Mouse (Mus musculus) liver, embryonic 14.5 days (tissue): ENCODE measurements around the gene Lamc1.
"Not testable (repeated sequence)": the region's sequence is repeated elsewhere in the genome, so short reads cannot be mapped to it uniquely, and the experiment has no call there.

Source experiments
- CTCF ChIP-seq: IDR thresholded peaks from 2 replicates; pipeline ENCODE4 v1.5.1; 2016; ENCODE audit warnings: antibody characterized with exemption, low read depth, control low read depth
- EP300 ChIP-seq: IDR thresholded peaks from 2 replicates; pipeline ENCODE4 v1.6.1; 2016; ENCODE audit warnings: antibody characterized with exemption, low read depth

- TF ChIP-seq CTCF, EP300: not testable (repeated sequence)
Measured at GRCm38 (mm10) chr1:153297774-153298363, 34.7 kb downstream of the Lamc1 start.
